Mouse (Mus musculus) kidney, adult 2 months (tissue): ENCODE measurements around the gene Slmap. TPM values are rescaled to one million over a fixed set of nuclear protein-coding genes. Genes with fewer than 3 reads are reported as not detected.
"Not testable (repeated sequence)": the region's sequence is repeated elsewhere in the genome, so short reads cannot be mapped to it uniquely, and the experiment has no call there.

Source experiments
- DNase-seq: peaks from one replicate; pipeline ENCODE4 v3.0.0; 2021
- H3K27ac ChIP-seq: fragments of 200-500 bp; 2 replicates; pipeline ENCODE4 v1.5.1; 2012; ENCODE audit warnings: low read depth, low read length, control low read depth, inconsistent platforms; ENCODE audit not compliant: insufficient read depth
- H3K27me3 ChIP-seq: fragments of 200-500 bp; replicated peaks from 2 replicates; pipeline ENCODE4 v1.6.1; 2012; ENCODE audit warnings: mild to moderate bottlenecking, moderate library complexity, low read length, inconsistent platforms; ENCODE audit not compliant: control insufficient read depth, insufficient read depth
- H3K36me3 ChIP-seq: fragments of 200-500 bp; 2 replicates; pipeline ENCODE4 v1.6.1; 2012; ENCODE audit warnings: mild to moderate bottlenecking, moderate library complexity, low read length, inconsistent platforms; ENCODE audit not compliant: control insufficient read depth, insufficient read depth
- H3K4me1 ChIP-seq: fragments of 200-500 bp; 2 replicates; pipeline ENCODE4 v1.6.1; 2011; ENCODE audit warnings: low read length; ENCODE audit not compliant: control insufficient read depth, insufficient read depth
- H3K4me3 ChIP-seq: fragments of 200-500 bp; 2 replicates; pipeline ENCODE4 v1.5.1; 2011; ENCODE audit warnings: mild to moderate bottlenecking, low read depth, low read length, control low read depth; ENCODE audit not compliant: insufficient read depth
- CTCF ChIP-seq: fragments of 200-500 bp; conservative IDR thresholded peaks from 2 replicates; pipeline ENCODE4 v1.5.1; 2011; ENCODE audit warnings: low read depth, mild to moderate bottlenecking, control low read depth, low read length, moderate library complexity, mixed read lengths; ENCODE audit not compliant: insufficient read depth, insufficient read length
- POLR2A ChIP-seq: fragments of 200-500 bp; IDR thresholded peaks from one replicate; pipeline ENCODE4 v1.6.1; 2011; ENCODE audit warnings: low read depth, low read length, control low read depth
- WGBS: fragments of 180-500 bp; shearing (Covaris S2); methylation state at CpG from one replicate; pipeline ENCODE4 v1.1.7; 2018; 5-methylcytosine and 5-hydroxymethylcytosine counted together
- polyA plus RNA-seq: library from polyadenylated mRNA; depleted of rRNA; stranded (reverse); fragments of >200 nt; gene quantifications from 2 replicates; pipeline ENCODE4 v1.2.3, GENCODE M21; 2012

The Slmap gene
- polyA plus RNA-seq, 1 experiment = 19.3 TPM

DNA sequence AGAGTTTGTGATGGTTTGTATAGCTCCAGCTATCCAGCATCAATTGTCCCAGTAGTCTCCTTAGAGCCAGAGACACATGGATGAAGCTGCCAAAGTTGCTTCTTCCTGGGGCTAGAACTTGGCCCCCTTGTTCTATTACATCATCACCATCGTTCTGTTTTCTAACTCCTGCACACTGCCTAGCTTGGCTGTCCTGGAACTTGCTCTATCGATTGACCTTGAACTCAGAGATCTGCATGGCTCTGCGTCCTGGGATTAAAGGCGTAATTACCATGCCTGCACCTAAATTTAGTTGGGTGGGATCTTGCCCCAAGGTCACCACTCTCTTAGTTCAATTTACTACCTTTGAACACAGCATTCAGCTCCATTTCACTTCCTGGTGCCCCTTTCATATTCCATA, 14.9 kb downstream of the Slmap start:
- H3K36me3 ChIP-seq = no peaks in the 10 kb centered on the region; the same call in 1 of the 2 replicates
- no peaks in the 10 kb centered on the region for H3K27me3 ChIP-seq
- no peak overlapping the region for H3K4me3 ChIP-seq
- WGBS = 80% methylated on average over 4 of the region's 4 CpGs
- no peak for DNase-seq
- no peak for TF ChIP-seq CTCF
- no peak for TF ChIP-seq POLR2A
- H3K27ac ChIP-seq = no peak overlapping the region
- H3K4me1 ChIP-seq = peaks cover 5% of the 10 kb centered on the region; the same call in 1 of the 2 replicates

DNA sequence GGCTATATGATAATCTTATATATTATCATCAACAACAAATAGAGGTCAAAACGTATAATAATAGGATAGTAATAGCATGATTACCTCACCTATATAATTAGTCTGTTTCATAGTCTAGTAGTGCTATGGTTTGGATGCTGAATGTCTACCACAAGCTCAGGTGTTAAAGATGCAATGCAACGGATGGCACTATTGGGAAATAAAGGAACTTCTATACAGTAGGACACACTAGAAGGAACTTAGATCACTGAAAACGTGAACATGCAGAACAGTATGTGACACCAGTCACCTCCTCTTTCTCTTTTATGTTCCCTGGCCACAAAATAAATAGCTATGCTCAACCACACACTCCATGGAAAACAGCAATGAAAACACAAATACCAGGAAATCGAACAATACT, 16.9 kb downstream of the Slmap start:
- no peak overlapping the region for H3K27ac ChIP-seq
- no peaks in the 10 kb centered on the region; the same call in 1 of the 2 replicates for H3K4me1 ChIP-seq
- no peaks in the 10 kb centered on the region for H3K36me3 ChIP-seq
- WGBS = 79% methylated on average over 4 of the region's 4 CpGs
- H3K4me3 ChIP-seq = no peak overlapping the region
- no peak for TF ChIP-seq CTCF
- TF ChIP-seq POLR2A = no peak
- DNase-seq = no peak
- no peaks in the 10 kb centered on the region; the same call in 1 of the 2 replicates for H3K27me3 ChIP-seq

GRCm38 (mm10) chr14:26516232-26516631, 18.5 kb downstream of the Slmap start:
- not testable (repeated sequence) for H3K4me1 ChIP-seq
- 80% methylated on average over 2 of the region's 2 CpGs for WGBS

GRCm38 (mm10) chr14:26515802-26516201, 18.9 kb downstream of the Slmap start:
- DNase-seq = no peak
- H3K4me1 ChIP-seq = no peaks in the 10 kb centered on the region; the same call in 1 of the 2 replicates
- WGBS = 80% methylated on average over 9 of the region's 9 CpGs
- no peak overlapping the region for H3K4me3 ChIP-seq
- H3K36me3 ChIP-seq = no peaks in the 10 kb centered on the region
- no peak overlapping the region for H3K27ac ChIP-seq
- H3K27me3 ChIP-seq = no peaks in the 10 kb centered on the region; the same call in 1 of the 2 replicates
- TF ChIP-seq POLR2A (no peak), CTCF (no peak)

More at GRCm38 (mm10) chr14:26516232-26516631, 18.5 kb downstream of the Slmap start:
- DNase-seq, H3K27me3 ChIP-seq, H3K36me3 ChIP-seq, H3K4me3 ChIP-seq, H3K27ac ChIP-seq: not testable (repeated sequence)

- H3K4me1 ChIP-seq = no peaks in the 10 kb centered on the region
- no peaks in the 10 kb centered on the region for H3K36me3 ChIP-seq
- no peak overlapping the region for H3K4me3 ChIP-seq
- no peak overlapping the region for H3K27ac ChIP-seq
- WGBS = 78% methylated on average over 2 of the region's 2 CpGs
- no peak for TF ChIP-seq POLR2A
- no peak for TF ChIP-seq CTCF
- no peaks in the 10 kb centered on the region; the same call in 1 of the 2 replicates for H3K27me3 ChIP-seq
- no peak for DNase-seq
Observed at GRCm38 (mm10) chr14:26510545-26510944, 24.2 kb downstream of the Slmap start.

DNA sequence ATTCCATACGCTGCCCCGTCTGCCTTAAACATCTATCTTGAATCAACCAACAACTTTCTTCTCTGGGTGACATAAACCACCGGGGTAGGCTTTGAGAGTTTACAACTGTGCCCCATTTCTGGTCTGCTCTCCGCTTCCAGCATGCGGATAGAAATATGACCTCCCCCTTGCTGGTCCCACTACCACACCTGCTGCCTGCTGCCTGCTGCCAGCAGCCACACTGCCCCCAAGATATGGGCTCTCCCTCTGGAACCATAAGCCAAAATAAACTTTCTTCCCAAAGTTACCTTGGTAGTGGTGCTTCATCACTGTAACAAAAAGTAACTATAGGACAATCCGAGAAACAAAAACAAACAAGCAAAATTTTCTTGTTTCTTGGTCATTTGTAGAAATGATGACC, 26.6 kb downstream of the Slmap start:
- Histone ChIP-seq H3K4me1 (peaks cover 2% of the 10 kb centered on the region; the same call in 1 of the 2 replicates), H3K36me3 (no peaks in the 10 kb centered on the region), H3K4me3 (no peak overlapping the region), H3K27me3 (no peaks in the 10 kb centered on the region; the same call in 1 of the 2 replicates), H3K27ac (no peak overlapping the region)
- no peak for DNase-seq
- 79% methylated on average over 6 of the region's 6 CpGs for WGBS
- TF ChIP-seq POLR2A = no peak
- no peak for TF ChIP-seq CTCF

DNA sequence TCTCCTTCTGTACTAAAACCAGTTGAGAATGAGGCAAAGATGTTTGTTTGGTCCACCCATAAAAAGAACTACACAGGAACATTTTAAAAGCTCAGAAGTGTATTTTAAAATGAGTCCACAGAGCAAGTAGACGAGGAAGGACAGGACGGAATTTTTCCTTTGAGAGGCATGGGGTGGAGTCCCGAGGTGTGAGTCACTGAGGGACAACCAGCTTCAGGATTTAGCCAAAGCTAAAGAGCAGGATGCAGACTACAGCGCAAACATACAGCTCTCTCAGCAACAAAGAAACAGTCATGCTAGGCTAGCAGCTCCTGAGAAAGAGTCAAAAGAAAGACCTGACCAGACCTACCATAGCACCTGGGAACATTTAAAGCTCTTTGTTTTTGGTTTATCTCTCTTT, 27.4 kb downstream of the Slmap start:
- no peak for DNase-seq
- H3K27ac ChIP-seq = no peak overlapping the region
- no peaks in the 10 kb centered on the region for H3K27me3 ChIP-seq
- H3K36me3 ChIP-seq = no peaks in the 10 kb centered on the region
- no peak overlapping the region for H3K4me3 ChIP-seq
- WGBS = 48% methylated on average over 4 of the region's 4 CpGs
- TF ChIP-seq CTCF (no peak), POLR2A (no peak)
- peaks cover 2% of the 10 kb centered on the region; the same call in 1 of the 2 replicates for H3K4me1 ChIP-seq
